Mouse (Mus musculus): Measurements from ENCODE around the gene Evi5. TPM values are rescaled to one million over a fixed set of nuclear protein-coding genes. Genes with fewer than 3 reads are reported as not detected.

Gene Evi5
- polyA plus RNA-seq, 1 experiment from 2014 or later: 63.6 TPM

- H3K4me1 ChIP-seq: no peaks in the 10 kb centered on the region
- WGBS: 76% methylated on average over 1 of the region's 1 CpGs
- peaks cover 6% of the 10 kb centered on the region; the same call in 1 of the 2 replicates for H3K36me3 ChIP-seq
- H3K9ac ChIP-seq: no peak overlapping the region
- no peak for ATAC-seq (ENCODE audit: insufficient number of reproducible peaks, low FRiP score, low TSS enrichment, low read depth)
- H3K4me2 ChIP-seq: no peak overlapping the region
- no peaks in the 10 kb centered on the region for H3K9me3 ChIP-seq
- no peak overlapping the region for H3K27ac ChIP-seq
- no peaks in the 10 kb centered on the region for H3K27me3 ChIP-seq
- H3K4me3 ChIP-seq: no peak overlapping the region
Observed at GRCm38 (mm10) chr5:107764486-107764885, 110.4 kb downstream of the Evi5 start.

- ATAC-seq (ENCODE audit: insufficient number of reproducible peaks, low FRiP score, low TSS enrichment, low read depth): no peak
Observed at GRCm38 (mm10) chr5:107763674-107764073, 111.2 kb downstream of the Evi5 start.

GRCm38 (mm10) chr5:107759121-107759520, 115.8 kb downstream of the Evi5 start:
- no peak for ATAC-seq (ENCODE audit: insufficient number of reproducible peaks, low FRiP score, low TSS enrichment, low read depth)
- Histone ChIP-seq H3K27ac (no peak overlapping the region), H3K9ac (no peak overlapping the region), H3K4me3 (no peak overlapping the region), H3K4me2 (no peak overlapping the region), H3K9me3 (no peaks in the 10 kb centered on the region), H3K27me3 (no peaks in the 10 kb centered on the region), H3K36me3 (peaks cover 13% of the 10 kb centered on the region; the same call in 1 of the 2 replicates), H3K4me1 (no peaks in the 10 kb centered on the region)
- 65% methylated on average over 5 of the region's 5 CpGs for WGBS

More at GRCm38 (mm10) chr5:107763674-107764073, 111.2 kb downstream of the Evi5 start:
- Histone ChIP-seq H3K4me3 (no peak overlapping the region), H3K4me1 (no peaks in the 10 kb centered on the region), H3K9me3 (no peaks in the 10 kb centered on the region), H3K36me3 (peaks cover 9% of the 10 kb centered on the region; the same call in 1 of the 2 replicates), H3K9ac (no peak overlapping the region), H3K27ac (no peak overlapping the region), H3K4me2 (no peak overlapping the region), H3K27me3 (no peaks in the 10 kb centered on the region)

- no peak overlapping the region for H3K27ac ChIP-seq
- no peak for ATAC-seq (ENCODE audit: insufficient number of reproducible peaks, low FRiP score, low TSS enrichment, low read depth)
- no peaks in the 10 kb centered on the region for H3K27me3 ChIP-seq
- no peaks in the 10 kb centered on the region for H3K4me1 ChIP-seq
- no peaks in the 10 kb centered on the region for H3K9me3 ChIP-seq
- H3K36me3 ChIP-seq: peaks cover 13% of the 10 kb centered on the region; the same call in 1 of the 2 replicates
- H3K4me2 ChIP-seq: no peak overlapping the region
- H3K4me3 ChIP-seq: no peak overlapping the region
- WGBS: 68% methylated on average over 2 of the region's 2 CpGs
- no peak overlapping the region for H3K9ac ChIP-seq
Observed at GRCm38 (mm10) chr5:107756072-107756471, 118.8 kb downstream of the Evi5 start.

GRCm38 (mm10) chr5:107754740-107755139, 120.2 kb downstream of the Evi5 start:
- no peak overlapping the region for H3K4me2 ChIP-seq
- H3K9ac ChIP-seq: no peak overlapping the region
- 94% methylated on average over 1 of the region's 1 CpGs for WGBS
- H3K27ac ChIP-seq: no peak overlapping the region
- no peaks in the 10 kb centered on the region for H3K4me1 ChIP-seq
- peaks cover 13% of the 10 kb centered on the region; the same call in 1 of the 2 replicates for H3K36me3 ChIP-seq
- H3K9me3 ChIP-seq: no peaks in the 10 kb centered on the region
- ATAC-seq (ENCODE audit: insufficient number of reproducible peaks, low FRiP score, low TSS enrichment, low read depth): no peak
- no peaks in the 10 kb centered on the region for H3K27me3 ChIP-seq
- H3K4me3 ChIP-seq: no peak overlapping the region

- WGBS: 95% methylated on average over 7 of the region's 7 CpGs
- H3K9ac ChIP-seq: no peak overlapping the region
- H3K9me3 ChIP-seq: no peaks in the 10 kb centered on the region
- H3K4me3 ChIP-seq: no peak overlapping the region
- H3K27me3 ChIP-seq: no peaks in the 10 kb centered on the region
- ATAC-seq (ENCODE audit: insufficient number of reproducible peaks, low FRiP score, low TSS enrichment, low read depth): no peak
- H3K4me1 ChIP-seq: no peaks in the 10 kb centered on the region
- H3K27ac ChIP-seq: no peak overlapping the region
- no peak overlapping the region for H3K4me2 ChIP-seq
- H3K36me3 ChIP-seq: peaks cover 10% of the 10 kb centered on the region; the same call in 1 of the 2 replicates
Observed at GRCm38 (mm10) chr5:107753656-107754055, 121.3 kb downstream of the Evi5 start.

GRCm38 (mm10) chr5:107749229-107749916, 125.5 kb downstream of the Evi5 start:
- Histone ChIP-seq H3K9ac (no peak overlapping the region), H3K4me3 (no peak overlapping the region), H3K36me3 (no peaks in the 10 kb centered on the region; the same call in 1 of the 2 replicates), H3K4me2 (no peak overlapping the region), H3K9me3 (no peaks in the 10 kb centered on the region), H3K27me3 (no peaks in the 10 kb centered on the region), H3K4me1 (no peaks in the 10 kb centered on the region), H3K27ac (no peak overlapping the region)
- ATAC-seq (ENCODE audit: insufficient number of reproducible peaks, low FRiP score, low TSS enrichment, low read depth): no peak
- 65% methylated on average over 9 of the region's 9 CpGs for WGBS

- no peaks in the 10 kb centered on the region for H3K27me3 ChIP-seq
- no peak for ATAC-seq (ENCODE audit: insufficient number of reproducible peaks, low FRiP score, low TSS enrichment, low read depth)
- no peak overlapping the region for H3K9ac ChIP-seq
- H3K27ac ChIP-seq: no peak overlapping the region
- H3K4me3 ChIP-seq: no peak overlapping the region
- no peak overlapping the region for H3K4me2 ChIP-seq
- WGBS: 90% methylated on average over 5 of the region's 5 CpGs
- peaks cover 2% of the 10 kb centered on the region for H3K36me3 ChIP-seq
- H3K4me1 ChIP-seq: no peaks in the 10 kb centered on the region
- H3K9me3 ChIP-seq: no peaks in the 10 kb centered on the region
Observed at GRCm38 (mm10) chr5:107739023-107739422, 135.9 kb downstream of the Evi5 start.

- H3K36me3 ChIP-seq: peaks cover 2% of the 10 kb centered on the region
- no peak overlapping the region for H3K4me2 ChIP-seq
- H3K9me3 ChIP-seq: no peaks in the 10 kb centered on the region
- H3K9ac ChIP-seq: no peak overlapping the region
- 81% methylated on average over 3 of the region's 3 CpGs for WGBS
- no peak overlapping the region for H3K27ac ChIP-seq
- no peak for ATAC-seq (ENCODE audit: insufficient number of reproducible peaks, low FRiP score, low TSS enrichment, low read depth)
- H3K4me3 ChIP-seq: no peak overlapping the region
- H3K27me3 ChIP-seq: no peaks in the 10 kb centered on the region
- no peaks in the 10 kb centered on the region for H3K4me1 ChIP-seq
Observed at GRCm38 (mm10) chr5:107738296-107738695, 136.6 kb downstream of the Evi5 start.

GRCm38 (mm10) chr5:107736171-107736570, 138.7 kb downstream of the Evi5 start:
- Histone ChIP-seq H3K9me3 (no peaks in the 10 kb centered on the region), H3K36me3 (peaks cover 2% of the 10 kb centered on the region; the same call in 1 of the 2 replicates), H3K4me1 (no peaks in the 10 kb centered on the region), H3K9ac (no peak overlapping the region), H3K4me3 (no peak overlapping the region), H3K4me2 (no peak overlapping the region), H3K27me3 (peaks cover 6% of the 10 kb centered on the region; the same call in 1 of the 2 replicates), H3K27ac (no peak overlapping the region)
- 79% methylated on average over 5 of the region's 5 CpGs for WGBS
- no peak for ATAC-seq (ENCODE audit: insufficient number of reproducible peaks, low FRiP score, low TSS enrichment, low read depth)

GRCm38 (mm10) chr5:107731844-107732243, 143.1 kb downstream of the Evi5 start:
- Histone ChIP-seq H3K4me1 (peaks cover under 1% of the 10 kb centered on the region; the same call in 1 of the 2 replicates), H3K9ac (no peak overlapping the region), H3K27me3 (peaks cover 38% of the 10 kb centered on the region), H3K9me3 (no peaks in the 10 kb centered on the region), H3K27ac (no peak overlapping the region), H3K36me3 (no peaks in the 10 kb centered on the region), H3K4me2 (no peak overlapping the region), H3K4me3 (no peak overlapping the region)
- WGBS: 35% methylated on average over 2 of the region's 2 CpGs
- no peak for ATAC-seq (ENCODE audit: insufficient number of reproducible peaks, low FRiP score, low TSS enrichment, low read depth)

- H3K9me3 ChIP-seq: no peaks in the 10 kb centered on the region
- H3K4me2 ChIP-seq: no peak overlapping the region
- WGBS: 49% methylated on average over 3 of the region's 3 CpGs
- H3K36me3 ChIP-seq: no peaks in the 10 kb centered on the region
- no peak overlapping the region for H3K27ac ChIP-seq
- H3K27me3 ChIP-seq: peaks cover 43% of the 10 kb centered on the region
- no peak overlapping the region for H3K9ac ChIP-seq
- no peak for ATAC-seq (ENCODE audit: insufficient number of reproducible peaks, low FRiP score, low TSS enrichment, low read depth)
- no peak overlapping the region for H3K4me3 ChIP-seq
- peaks cover 5% of the 10 kb centered on the region for H3K4me1 ChIP-seq
Observed at GRCm38 (mm10) chr5:107731408-107731807, 143.5 kb downstream of the Evi5 start.

All from limb, embryonic 15.5 days (tissue).